Mouse (Mus musculus) limb, embryonic 12.5 days (tissue): Measurements from ENCODE around the gene Trpc5. TPM values are rescaled to one million over a fixed set of nuclear protein-coding genes. Genes with fewer than 3 reads are reported as not detected.

Experiments
- ATAC-seq: fragments of 200-750 bp; cut with Nextera tagmentation; 2 replicates; pipeline ENCODE4 v1.8.0; 2017; ENCODE audit warnings: low read depth, moderate TSS enrichment; ENCODE audit not compliant: insufficient number of reproducible peaks, insufficient read depth, low FRiP score, low TSS enrichment
- H3K27ac ChIP-seq: fragments of 300-500 bp; sonication (generic); 2 replicates; pipeline ENCODE4 v1.5.1; 2016; ENCODE audit warnings: mild to moderate bottlenecking, moderate library complexity
- H3K27me3 ChIP-seq: fragments of 300-500 bp; sonication (generic); 2 replicates; pipeline ENCODE4 v1.6.1; 2016; ENCODE audit warnings: mild to moderate bottlenecking, moderate library complexity
- H3K36me3 ChIP-seq: fragments of 300-500 bp; sonication (generic); 2 replicates; pipeline ENCODE4 v1.6.1; 2016; ENCODE audit warnings: mild to moderate bottlenecking, moderate library complexity
- H3K4me1 ChIP-seq: fragments of 300-500 bp; sonication (generic); replicated peaks from 2 replicates; pipeline ENCODE4 v1.6.1; 2016
- H3K4me2 ChIP-seq: fragments of 300-500 bp; sonication (generic); 2 replicates; pipeline ENCODE4 v1.6.1; 2016; ENCODE audit warnings: mild to moderate bottlenecking, moderate library complexity
- H3K4me3 ChIP-seq: fragments of 300-500 bp; sonication (generic); replicated peaks from 2 replicates; pipeline ENCODE4 v1.5.1; 2016; ENCODE audit warnings: mild to moderate bottlenecking
- H3K9ac ChIP-seq: fragments of 300-500 bp; sonication (generic); replicated peaks from 2 replicates; pipeline ENCODE4 v1.6.1; 2016; ENCODE audit warnings: mild to moderate bottlenecking, moderate library complexity
- H3K9me3 ChIP-seq: fragments of 300-500 bp; sonication (generic); 2 replicates; pipeline ENCODE4 v1.6.1; 2016; ENCODE audit warnings: mild to moderate bottlenecking, moderate library complexity
- WGBS: fragments of 180-500 bp; shearing (Covaris S2); methylation state at CpG from one replicate; pipeline ENCODE4 v1.1.7; 2016; 5-methylcytosine and 5-hydroxymethylcytosine counted together
- polyA plus RNA-seq: library from polyadenylated mRNA; unstranded; fragments of >200 nt; fragmentation: Nextera tagmentation; extraction: Ambion mirVana; gene quantifications from 2 replicates; pipeline ENCODE4 v1.2.1, GENCODE M21; 2016

The Trpc5 gene
- polyA plus RNA-seq, 1 experiment from 2014 or later = 0.31 TPM

DNA sequence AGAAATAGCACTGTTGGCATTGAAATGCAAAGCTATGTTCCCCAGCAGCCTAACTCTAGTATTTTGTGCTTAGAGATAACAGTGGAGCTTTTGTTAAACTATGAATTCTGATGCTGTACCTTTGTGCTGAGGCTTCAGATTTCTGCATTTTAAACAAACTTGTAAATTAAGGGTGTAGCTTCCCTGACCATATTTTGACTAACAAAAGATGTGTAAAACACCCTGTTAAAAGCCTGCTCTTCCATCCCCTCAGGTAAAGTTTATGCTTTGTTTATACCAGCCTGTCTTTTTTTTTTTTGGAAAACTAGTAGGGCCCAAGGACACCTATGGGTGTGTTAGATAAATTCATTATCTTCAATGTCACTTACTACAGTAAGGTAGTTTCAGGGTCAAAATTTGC is 350.0 kb downstream of the Trpc5 start:
- no peak for ATAC-seq
- Histone ChIP-seq H3K4me2 (no peak overlapping the region), H3K36me3 (no peaks in the 10 kb centered on the region), H3K4me3 (no peak overlapping the region), H3K27ac (no peak overlapping the region), H3K9ac (no peak overlapping the region), H3K4me1 (no peaks in the 10 kb centered on the region), H3K9me3 (no peaks in the 10 kb centered on the region), H3K27me3 (no peaks in the 10 kb centered on the region; the same call in 1 of the 2 replicates)

DNA sequence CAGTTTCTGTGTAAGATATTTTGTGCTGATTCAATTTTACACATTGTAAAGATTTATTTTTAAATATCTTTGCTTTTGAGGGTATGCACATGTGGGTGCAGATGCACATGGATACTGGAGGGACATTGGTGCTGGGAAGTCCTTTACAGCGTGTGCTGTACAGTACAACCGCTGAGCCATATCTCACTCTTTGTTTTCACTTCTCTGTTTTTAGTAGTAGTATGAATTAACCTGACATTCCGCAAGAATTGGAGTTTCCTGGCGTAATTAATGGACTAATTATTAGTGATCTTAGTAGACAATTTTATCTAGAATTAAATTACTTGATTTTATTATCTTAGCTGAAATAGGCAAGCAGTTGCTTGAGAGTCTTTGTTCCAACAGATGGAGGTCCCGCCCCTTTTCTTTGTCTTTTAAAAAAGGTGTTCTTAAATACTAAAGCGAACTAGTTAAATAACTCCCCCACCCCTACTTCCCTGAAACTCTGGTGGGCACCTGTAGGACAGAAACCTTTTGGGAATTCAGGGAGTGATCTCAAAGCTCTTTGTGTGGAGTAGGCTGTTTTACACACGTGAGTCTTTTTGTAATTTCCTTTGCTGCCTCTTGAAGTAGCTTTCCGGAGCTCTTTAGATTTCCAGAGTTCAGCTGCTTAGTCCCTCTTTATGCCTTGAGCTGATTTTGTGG is 352.5 kb downstream of the Trpc5 start:
- Histone ChIP-seq H3K4me2 (no peak overlapping the region), H3K4me3 (no peak overlapping the region), H3K27ac (no peak overlapping the region), H3K36me3 (no peaks in the 10 kb centered on the region), H3K27me3 (no peaks in the 10 kb centered on the region; the same call in 1 of the 2 replicates), H3K9me3 (no peaks in the 10 kb centered on the region), H3K9ac (no peak overlapping the region), H3K4me1 (no peaks in the 10 kb centered on the region)
- ATAC-seq = no peak
- 56% methylated on average over 8 of the region's 8 CpGs for WGBS

Other genes with a start within 250 kb of the Trpc5 start
- gene Trpc5os, start 231.6 kb downstream of the Trpc5 start, polyA plus RNA-seq = not detected in 2 replicates
- 0.56 and 0.65 TPM in 2 replicates for gene Rtl4, start 727 bp upstream of the Trpc5 start, polyA plus RNA-seq